Mouse (Mus musculus) liver, embryonic 14.5 days (tissue): Measurements from ENCODE around the gene Tmem209. TPM values are rescaled to one million over a fixed set of nuclear protein-coding genes. Genes with fewer than 3 reads are reported as not detected.

Experiments
- ATAC-seq: fragments of 200-750 bp; cut with Nextera tagmentation; 2 replicates; pipeline ENCODE4 v1.8.0; 2017; ENCODE audit warnings: moderate number of reproducible peaks, mild to moderate bottlenecking, moderate library complexity; ENCODE audit not compliant: insufficient read depth
- DNase-seq, 3 experiments: peaks; one replicate each; pipeline ENCODE4 v3.0.0-alpha.2; 2012 to 2013; ENCODE audit warnings: low read depth in 3 of 3, low spot score in 3 of 3
- H3K27ac ChIP-seq: fragments of 300-500 bp; sonication (generic); 2 replicates; pipeline ENCODE4 v1.5.1; 2014; ENCODE audit warnings: moderate library complexity, mild to moderate bottlenecking, control low read depth, inconsistent platforms
- H3K27me3 ChIP-seq: fragments of 300-500 bp; sonication (generic); 2 replicates; pipeline ENCODE4 v1.6.1; 2014; ENCODE audit warnings: mild to moderate bottlenecking, low read length, moderate library complexity; ENCODE audit not compliant: control insufficient read depth, insufficient read depth
- H3K36me3 ChIP-seq: fragments of 300-500 bp; sonication (generic); replicated peaks from 2 replicates; pipeline ENCODE4 v1.6.1; 2014; ENCODE audit warnings: low read depth; ENCODE audit not compliant: control insufficient read depth, insufficient read depth
- H3K4me1 ChIP-seq, 2 experiments: fragments of 200-500 bp in 1 of 2; fragments of 300-500 bp in 1 of 2; sonication (generic) in 1 of 2; replicated peaks; 2 replicates each; pipeline ENCODE4 v1.6.1; 2012 to 2014; ENCODE audit warnings: antibody characterized with exemption in 1 of 2, inconsistent platforms in 1 of 2, low read length in 1 of 2; ENCODE audit not compliant: control insufficient read depth in 2 of 2, insufficient read depth in 2 of 2
- H3K4me2 ChIP-seq: fragments of 300-500 bp; sonication (generic); 2 replicates; pipeline ENCODE4 v1.6.1; 2014; ENCODE audit warnings: low read depth, mild to moderate bottlenecking, control low read depth, moderate library complexity
- H3K4me3 ChIP-seq, 2 experiments: fragments of 200-500 bp in 1 of 2; fragments of 300-500 bp in 1 of 2; sonication (generic) in 1 of 2; 2 replicates each; pipeline ENCODE4 v1.5.1; 2012 to 2014; ENCODE audit warnings: low read depth in 2 of 2, low read length in 2 of 2, mild to moderate bottlenecking in 2 of 2, control low read depth in 1 of 2, inconsistent platforms in 1 of 2, moderate library complexity in 1 of 2; ENCODE audit not compliant: insufficient read depth in 1 of 2
- H3K9ac ChIP-seq: fragments of 300-500 bp; sonication (generic); replicated peaks from 2 replicates; pipeline ENCODE4 v1.6.1; 2014; ENCODE audit warnings: mild to moderate bottlenecking, control low read depth, moderate library complexity
- H3K9me3 ChIP-seq: fragments of 300-500 bp; sonication (generic); 2 replicates; pipeline ENCODE4 v1.6.1; 2016; ENCODE audit warnings: low read length, mixed read lengths; ENCODE audit not compliant: control insufficient read depth
- CTCF ChIP-seq: IDR thresholded peaks from 2 replicates; pipeline ENCODE4 v1.5.1; 2016; ENCODE audit warnings: antibody characterized with exemption, low read depth, control low read depth
- EP300 ChIP-seq: IDR thresholded peaks from 2 replicates; pipeline ENCODE4 v1.6.1; 2016; ENCODE audit warnings: antibody characterized with exemption, low read depth
- WGBS: fragments of 180-500 bp; shearing (Covaris S2); extraction: QIAGEN DNeasy Blood & Tissue Kit; methylation state at CpG from one replicate; pipeline ENCODE4 v1.1.7; 2014; ENCODE audit not compliant: insufficient replicate concordance; 5-methylcytosine and 5-hydroxymethylcytosine counted together
- polyA plus RNA-seq, 2 experiments: library from polyadenylated mRNA; depleted of rRNA in 1 of 2; stranded (reverse) in 1 of 2; unstranded in 1 of 2; fragments of >200 nt; fragmentation: Nextera tagmentation in 1 of 2; extraction: Ambion mirVana in 1 of 2; gene quantifications; 2 replicates each; pipeline versions ENCODE4 v1.2.1 to v1.2.3; 2012 to 2014

Gene Tmem209
- polyA plus RNA-seq, 2 experiments, result 17.6 to 20.0 TPM

GRCm38 (mm10) chr6:30437054-30437453, 72.5 kb downstream of the Tmem209 start:
- 64% methylated on average over 3 of the region's 3 CpGs for WGBS
- H3K4me1 ChIP-seq, result no peaks in the 10 kb centered on the region; a peak in 1 of 4 replicates
- no peaks in the 10 kb centered on the region for H3K27me3 ChIP-seq
- DNase-seq (no peak), ATAC-seq (no peak)
- no peaks in the 10 kb centered on the region for H3K9me3 ChIP-seq
- no peak overlapping the region for H3K4me3 ChIP-seq
- H3K9ac ChIP-seq, result no peak overlapping the region
- no peak for TF ChIP-seq EP300
- TF ChIP-seq CTCF, result no peak
- no peak overlapping the region for H3K27ac ChIP-seq
- H3K4me2 ChIP-seq, result no peak overlapping the region
- peaks cover 5% of the 10 kb centered on the region for H3K36me3 ChIP-seq

DNA sequence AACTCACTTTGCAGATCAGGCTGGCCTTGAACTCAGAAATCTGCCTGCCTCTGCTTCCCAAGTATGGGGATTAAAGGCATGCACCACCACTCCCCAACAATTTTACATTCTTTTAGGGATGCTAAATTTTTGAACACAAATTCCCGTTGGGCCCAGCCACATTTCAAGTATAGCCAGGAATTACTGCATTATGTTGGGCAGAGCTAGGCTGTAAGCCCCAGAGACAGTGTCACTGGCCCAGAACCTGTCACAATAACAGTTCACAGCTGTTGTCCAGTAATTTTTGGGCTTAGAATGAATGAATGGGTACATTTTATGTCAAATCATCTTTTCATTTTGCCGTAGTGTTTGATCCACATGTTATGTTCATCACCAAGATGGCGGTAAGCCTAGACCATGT, 73.1 kb downstream of the Tmem209 start:
- no peaks in the 10 kb centered on the region; a peak in 1 of 4 replicates for H3K4me1 ChIP-seq
- H3K9me3 ChIP-seq, result no peaks in the 10 kb centered on the region
- WGBS, result 87% methylated on average over 3 of the region's 3 CpGs
- ATAC-seq (no peak), DNase-seq (no peak)
- H3K36me3 ChIP-seq, result no peaks in the 10 kb centered on the region
- TF ChIP-seq EP300, result no peak
- no peak for TF ChIP-seq CTCF
- no peaks in the 10 kb centered on the region for H3K27me3 ChIP-seq
- H3K9ac ChIP-seq, result no peak overlapping the region
- H3K27ac ChIP-seq, result no peak overlapping the region
- no peak overlapping the region for H3K4me3 ChIP-seq
- H3K4me2 ChIP-seq, result no peak overlapping the region

- no peak for DNase-seq
- ATAC-seq, result no peak
- H3K36me3 ChIP-seq, result no peaks in the 10 kb centered on the region
- H3K27me3 ChIP-seq, result no peaks in the 10 kb centered on the region
- no peak for TF ChIP-seq EP300
- TF ChIP-seq CTCF, result no peak
- peaks cover 0 to 2% of the 10 kb centered on the region in 2 experiments; a peak in 2 of 4 replicates for H3K4me1 ChIP-seq
- WGBS, result 68% methylated on average over 3 of the region's 3 CpGs
- H3K4me2 ChIP-seq, result no peak overlapping the region
- no peak overlapping the region for H3K4me3 ChIP-seq
- H3K27ac ChIP-seq, result no peak overlapping the region
- no peaks in the 10 kb centered on the region for H3K9me3 ChIP-seq
- no peak overlapping the region for H3K9ac ChIP-seq
Measured at GRCm38 (mm10) chr6:30432461-30433192, 77.0 kb downstream of the Tmem209 start.

Other genes starting within 250 kb of the Tmem209 start
- gene Ube2h, start 205.2 kb downstream of the Tmem209 start, polyA plus RNA-seq (2012; rRNA removed), result 13.8 and 18.7 TPM in 2 replicates
- 27.4 and 29.6 TPM in 2 replicates for gene Ube2h, start 205.2 kb downstream of the Tmem209 start, polyA plus RNA-seq (2014; fragmentation: Nextera tagmentation; extraction: Ambion mirVana)
- 11.9 and 13.7 TPM in 2 replicates for gene Zc3hc1, start 118.8 kb downstream of the Tmem209 start, polyA plus RNA-seq (2012; rRNA removed)
- gene Zc3hc1, start 118.8 kb downstream of the Tmem209 start, polyA plus RNA-seq (2014; fragmentation: Nextera tagmentation; extraction: Ambion mirVana), result 23.4 and 24.1 TPM in 2 replicates
- gene Klhdc10, start 107.9 kb downstream of the Tmem209 start, polyA plus RNA-seq (2012; rRNA removed), result 8.0 and 12.8 TPM in 2 replicates
- gene Klhdc10, start 107.9 kb downstream of the Tmem209 start, polyA plus RNA-seq (2014; fragmentation: Nextera tagmentation; extraction: Ambion mirVana), result 8.9 and 9.4 TPM in 2 replicates
- 0.10 TPM in 1 of 2 replicates, not detected in the other for gene Ssmem1, start 66 bp upstream of the Tmem209 start, polyA plus RNA-seq (2012; rRNA removed)
- 0.14 TPM in 1 of 2 replicates, not detected in the other for gene Ssmem1, start 66 bp upstream of the Tmem209 start, polyA plus RNA-seq (2014; fragmentation: Nextera tagmentation; extraction: Ambion mirVana)
- gene Cpa2, start 31.8 kb upstream of the Tmem209 start, polyA plus RNA-seq (2012; rRNA removed), result 0.60 and 0.63 TPM in 2 replicates
- 0.56 and 2.1 TPM in 2 replicates for gene Cpa2, start 31.8 kb upstream of the Tmem209 start, polyA plus RNA-seq (2014; fragmentation: Nextera tagmentation; extraction: Ambion mirVana)
- gene Cpa4, start 58.6 kb upstream of the Tmem209 start, polyA plus RNA-seq (2012; rRNA removed), result 0.05 and 0.07 TPM in 2 replicates
- gene Cpa4, start 58.6 kb upstream of the Tmem209 start, polyA plus RNA-seq (2014; fragmentation: Nextera tagmentation; extraction: Ambion mirVana), result 0.05 TPM in 1 of 2 replicates, not detected in the other
- gene Cpa5, start 101.2 kb upstream of the Tmem209 start, polyA plus RNA-seq (2012; rRNA removed), result 0.02 TPM in 1 of 2 replicates, not detected in the other
- not detected in 2 replicates for gene Cpa5, start 101.2 kb upstream of the Tmem209 start, polyA plus RNA-seq (2014; fragmentation: Nextera tagmentation; extraction: Ambion mirVana)
- 1.4 and 2.1 TPM in 2 replicates for gene Cpa1, start 129.4 kb upstream of the Tmem209 start, polyA plus RNA-seq (2012; rRNA removed)
- gene Cpa1, start 129.4 kb upstream of the Tmem209 start, polyA plus RNA-seq (2014; fragmentation: Nextera tagmentation; extraction: Ambion mirVana), result 0.11 and 1.5 TPM in 2 replicates
- gene Cep41, start 184.0 kb upstream of the Tmem209 start, polyA plus RNA-seq (2012; rRNA removed), result 2.4 and 3.6 TPM in 2 replicates
- 4.0 and 4.7 TPM in 2 replicates for gene Cep41, start 184.0 kb upstream of the Tmem209 start, polyA plus RNA-seq (2014; fragmentation: Nextera tagmentation; extraction: Ambion mirVana)
- gene Mest, start 213.8 kb upstream of the Tmem209 start, polyA plus RNA-seq (2012; rRNA removed), result 116 and 117 TPM in 2 replicates
- gene Mest, start 213.8 kb upstream of the Tmem209 start, polyA plus RNA-seq (2014; fragmentation: Nextera tagmentation; extraction: Ambion mirVana), result 169 and 174 TPM in 2 replicates